Mouse (Mus musculus) left cerebral cortex, adult 8-10 months (tissue): ENCODE results near the gene Txndc5. TPM values are rescaled to one million over a fixed set of nuclear protein-coding genes. Genes with fewer than 3 reads are reported as not detected.

ENCODE experiments used
- DNase-seq, 2 experiments: peaks; one replicate each; pipeline ENCODE4 v3.0.0; 2022; ENCODE audit warnings: low spot score in 2 of 2
- total RNA-seq, 4 experiments: library from RNA; stranded (reverse); gene quantifications; 2 replicates each; pipeline ENCODE4 v1.2.4; 2022

The Txndc5 gene
- total RNA-seq, 4 experiments from 2014 or later: 54.9 to 60.8 (median 58.6) TPM

DNA sequence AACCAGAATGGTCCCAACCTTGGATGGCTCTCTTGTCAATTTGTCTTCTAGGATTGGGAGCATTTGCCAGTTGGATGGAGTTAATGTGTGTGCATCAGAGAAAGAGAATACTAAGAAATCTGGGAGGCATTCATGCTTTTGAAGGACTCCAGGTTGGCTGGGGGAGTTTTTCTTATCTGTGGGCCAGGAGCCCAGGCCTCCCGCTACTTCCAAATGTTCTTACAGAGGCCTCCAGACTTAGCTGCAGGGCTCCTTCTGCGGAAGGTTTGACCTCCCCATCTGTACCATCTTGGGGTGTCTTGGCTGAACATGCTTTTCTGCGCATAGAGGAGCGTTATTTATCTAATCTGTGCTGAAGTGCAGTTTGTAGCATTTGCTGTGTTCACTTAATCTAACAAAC lies 56.0 kb downstream of the Txndc5 start:
- no peak for DNase-seq

DNA sequence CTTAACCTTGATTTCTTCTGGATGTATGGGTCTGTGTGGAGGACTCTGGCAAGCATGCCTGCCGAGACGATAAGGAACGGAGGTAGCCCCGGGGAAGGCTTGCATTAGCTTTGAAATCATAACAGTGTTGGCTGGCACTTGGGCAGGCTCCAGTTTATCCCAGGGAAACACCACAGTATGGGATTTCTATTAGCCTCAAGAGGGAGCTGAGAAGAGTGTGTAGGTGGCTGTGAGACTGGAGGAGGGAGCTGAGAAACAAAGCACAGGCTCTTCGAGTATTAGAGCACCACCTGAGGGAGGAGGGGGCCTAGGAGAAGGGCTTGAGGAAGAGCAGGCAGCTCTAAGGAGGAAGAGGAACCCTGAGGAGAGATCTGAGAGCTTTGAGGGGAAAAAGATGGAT lies 57.7 kb downstream of the Txndc5 start:
- no peak for DNase-seq

DNA sequence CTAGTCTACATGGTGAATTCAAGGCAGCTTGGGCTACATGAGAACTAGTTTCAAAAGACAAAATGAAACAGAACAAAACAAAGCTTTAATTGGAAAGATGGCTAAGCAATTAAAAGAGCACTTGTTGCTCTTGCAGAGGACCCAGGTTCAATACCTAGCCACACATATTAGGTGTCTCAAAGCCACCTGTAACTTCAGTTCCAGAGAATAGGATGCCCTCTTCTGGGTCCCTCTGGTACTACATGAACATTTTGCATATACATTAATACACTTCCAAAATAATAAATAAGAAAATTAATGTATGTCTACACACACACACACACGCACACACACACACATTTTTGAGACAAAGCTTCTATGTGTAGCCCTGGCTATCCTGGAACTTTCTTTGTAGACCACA lies 65.2 kb downstream of the Txndc5 start:
- no peak for DNase-seq

DNA sequence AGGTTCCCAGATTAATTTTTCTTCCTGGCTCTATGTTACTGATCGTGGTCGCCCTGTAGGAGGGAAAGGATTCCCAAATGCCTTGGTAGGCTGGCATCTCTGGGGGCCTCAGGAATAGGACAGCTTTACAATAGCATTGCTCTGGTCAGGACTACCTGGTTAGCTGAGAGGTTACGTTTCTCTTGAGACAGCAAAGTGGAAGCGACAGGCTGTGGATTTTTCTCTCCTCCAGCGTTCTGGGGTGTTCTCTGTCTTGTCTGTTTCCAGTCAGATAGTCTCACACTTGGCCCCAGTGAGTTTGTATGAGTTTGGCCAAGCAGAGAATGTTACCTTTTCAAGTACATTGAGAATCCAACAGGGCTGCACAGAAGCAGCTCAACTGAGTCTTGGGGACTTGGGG lies 77.2 kb downstream of the Txndc5 start:
- DNase-seq: no peak

Other genes starting within 250 kb of the Txndc5 start
- gene Bmp6, start 183.7 kb downstream of the Txndc5 start, total RNA-seq: 10 to 100 TPM; 11.9 to 13.2 (median 12.5) TPM
- gene Bloc1s5, start 106.3 kb upstream of the Txndc5 start, total RNA-seq: 10 to 100 TPM; 10.4 to 13.1 (median 11.9) TPM
- 10 to 100 TPM; 20.4 to 33.1 (median 31.2) TPM for gene Eef1e1, start 130.2 kb upstream of the Txndc5 start, total RNA-seq